Mouse (Mus musculus): ENCODE results near the gene Sdc3. TPM values are rescaled to one million over a fixed set of nuclear protein-coding genes. Genes with fewer than 3 reads are reported as not detected.
A peak's percentile ranks its signal among the peaks of the same experiment; 100 is the strongest.

The Sdc3 gene
- polyA plus RNA-seq (2014; fragmentation: Nextera tagmentation; extraction: Ambion mirVana), result 95.3 and 95.7 TPM in 2 replicates

- ATAC-seq (ENCODE audit: low FRiP score, low TSS enrichment), result peak; percentile 62
- Histone ChIP-seq H3K4me2 (ENCODE audit: low read length) (peak within 1 kb of the TSS; percentile 94), H3K27me3 (ENCODE audit: control insufficient read depth, insufficient read depth, low read length) (no peaks in the 10 kb centered on the region), H3K4me1 (ENCODE audit: control insufficient read depth, insufficient read depth, low read length) (peaks cover 22% of the 10 kb centered on the region), H3K4me3 (replicated peaks; ENCODE audit: low read depth, low read length) (peak within 1 kb of the TSS; percentile 90), H3K9ac (replicated peaks; ENCODE audit: low read length) (peak within 1 kb of the TSS; percentile 99), H3K9me3 (ENCODE audit: control insufficient read depth, low read length) (no peaks in the 10 kb centered on the region), H3K36me3 (ENCODE audit: control insufficient read depth, insufficient read depth, low read length) (no peaks in the 10 kb centered on the region), H3K27ac (replicated peaks; ENCODE audit: low read depth, low read length) (peak within 1 kb of the TSS; percentile 84)
- WGBS, result 2% methylated on average over 67 of the region's 99 CpGs
- peak; percentile 83 for DNase-seq
Measured at GRCm38 (mm10) chr4:130792376-130793179, at the start of gene Sdc3. Gene Sdc3, plus strand, starts transcription at chr4:130792537.

DNA sequence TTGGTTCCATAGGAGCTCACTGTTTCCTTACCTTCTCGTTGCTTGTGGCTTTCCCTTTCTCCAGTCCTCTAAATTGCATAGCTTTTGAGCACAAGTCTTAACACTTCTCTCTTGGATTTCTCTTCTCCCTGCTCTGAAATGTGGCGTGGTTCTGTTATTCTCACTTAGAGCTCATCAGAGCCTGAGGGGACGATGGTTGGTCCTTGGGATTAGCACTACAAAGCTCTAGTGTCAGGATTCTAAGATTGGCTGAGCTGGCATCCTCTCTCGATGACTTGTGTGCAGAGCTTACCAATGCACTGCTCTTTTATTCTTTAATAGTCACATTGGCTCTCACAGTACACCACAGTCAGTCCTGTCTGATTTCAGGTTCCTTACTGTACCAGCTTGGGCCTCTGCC is 48.3 kb upstream of the Sdc3 start:
- Histone ChIP-seq H3K9me3 (ENCODE audit: control insufficient read depth, low read length) (no peaks in the 10 kb centered on the region), H3K9ac (replicated peaks; ENCODE audit: low read length) (no peak overlapping the region), H3K27ac (replicated peaks; ENCODE audit: low read depth, low read length) (0 out of 2 replicates have a peak overlapping the region, but pooled peaks have one; percentile 9), H3K4me1 (ENCODE audit: control insufficient read depth, insufficient read depth, low read length) (0 out of 2 replicates have a peak, but pooled peaks cover 2% of the 10 kb centered on the region), H3K4me3 (replicated peaks; ENCODE audit: low read depth, low read length) (no peak overlapping the region), H3K36me3 (ENCODE audit: control insufficient read depth, insufficient read depth, low read length) (peaks cover 62% of the 10 kb centered on the region), H3K27me3 (ENCODE audit: control insufficient read depth, insufficient read depth, low read length) (no peaks in the 10 kb centered on the region), H3K4me2 (ENCODE audit: low read length) (no peak overlapping the region)
- 60% methylated on average over 4 of the region's 4 CpGs for WGBS
- DNase-seq, result peak; percentile 54
- ATAC-seq (ENCODE audit: low FRiP score, low TSS enrichment), result no peak

DNA sequence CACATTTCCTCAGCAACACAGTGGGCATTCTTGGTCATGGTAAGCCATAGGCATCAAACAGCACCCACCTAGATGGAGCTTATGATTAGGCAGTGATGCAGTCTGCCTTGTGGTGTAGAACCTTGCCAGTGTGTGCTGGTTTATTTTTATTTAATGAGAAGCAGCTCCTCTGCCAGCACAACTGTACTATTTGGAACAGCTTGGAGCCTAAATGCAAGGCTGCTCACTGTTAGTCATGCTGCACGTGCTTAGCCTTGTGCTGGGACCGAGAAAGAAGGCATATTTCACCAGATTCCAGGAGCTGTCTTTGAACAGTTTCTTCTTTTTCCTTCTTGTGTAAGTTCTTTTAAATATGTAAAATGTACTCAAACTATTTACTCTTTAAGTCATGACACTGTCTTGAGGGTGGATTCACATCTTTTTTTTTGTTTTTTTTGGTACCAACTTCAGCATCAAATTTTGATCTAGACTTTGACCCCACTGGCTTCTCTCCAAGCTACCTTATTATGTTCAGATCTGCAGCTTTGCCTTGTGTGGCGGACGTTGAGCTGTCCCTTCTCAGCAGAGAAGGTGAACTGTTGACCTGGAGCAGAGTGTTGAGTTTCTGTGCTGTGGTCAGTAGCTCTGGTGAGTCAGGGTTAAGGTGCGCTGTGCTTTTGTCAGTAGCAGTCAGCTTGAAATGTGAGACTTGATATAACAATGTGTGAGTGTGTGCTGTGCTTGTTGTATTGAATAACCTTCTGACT is 46.6 kb upstream of the Sdc3 start:
- DNase-seq (no peak), ATAC-seq (ENCODE audit: low FRiP score, low TSS enrichment) (no peak)
- H3K36me3 ChIP-seq (ENCODE audit: control insufficient read depth, insufficient read depth, low read length), result peaks cover 79% of the 10 kb centered on the region

DNA sequence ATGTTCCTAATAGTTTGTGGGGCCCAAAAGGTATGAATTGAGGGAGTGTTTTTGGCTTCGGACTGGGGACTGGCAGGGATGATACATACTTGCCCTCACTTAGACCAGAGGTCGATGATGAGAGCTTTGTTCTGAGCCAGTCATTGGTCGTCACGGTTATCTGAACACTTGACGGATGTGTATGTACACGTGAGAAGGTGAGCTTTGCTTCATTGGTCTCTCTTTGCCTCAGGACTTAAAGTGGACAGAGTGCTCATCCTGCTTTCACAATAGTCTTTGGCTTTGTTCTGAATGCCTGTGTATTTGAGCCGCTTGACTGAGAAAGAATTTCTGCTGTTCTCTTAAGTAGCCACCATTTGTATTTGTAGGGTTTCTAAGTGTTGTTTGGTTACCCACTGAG is 42.8 kb upstream of the Sdc3 start:
- no peak for DNase-seq
- H3K4me2 ChIP-seq (ENCODE audit: low read length), result no peak overlapping the region
- no peaks in the 10 kb centered on the region for H3K9me3 ChIP-seq (ENCODE audit: control insufficient read depth, low read length)
- 65% methylated on average over 7 of the region's 7 CpGs for WGBS
- H3K4me3 ChIP-seq (replicated peaks; ENCODE audit: low read depth, low read length), result no peak overlapping the region
- ATAC-seq (ENCODE audit: low FRiP score, low TSS enrichment), result no peak
- H3K27me3 ChIP-seq (ENCODE audit: control insufficient read depth, insufficient read depth, low read length), result no peaks in the 10 kb centered on the region
- H3K9ac ChIP-seq (replicated peaks; ENCODE audit: low read length), result no peak overlapping the region
- H3K36me3 ChIP-seq (ENCODE audit: control insufficient read depth, insufficient read depth, low read length), result peaks cover 91% of the 10 kb centered on the region
- no peaks in the 10 kb centered on the region for H3K4me1 ChIP-seq (ENCODE audit: control insufficient read depth, insufficient read depth, low read length)
- H3K27ac ChIP-seq (replicated peaks; ENCODE audit: low read depth, low read length), result no peak overlapping the region

More for the DNA sequence above, 46.6 kb upstream of the Sdc3 start:
- Histone ChIP-seq H3K27ac (replicated peaks; ENCODE audit: low read depth, low read length) (no peak overlapping the region), H3K4me2 (ENCODE audit: low read length) (no peak overlapping the region), H3K9me3 (ENCODE audit: control insufficient read depth, low read length) (no peaks in the 10 kb centered on the region), H3K9ac (replicated peaks; ENCODE audit: low read length) (no peak overlapping the region), H3K4me1 (ENCODE audit: control insufficient read depth, insufficient read depth, low read length) (0 out of 2 replicates have a peak, but pooled peaks cover 2% of the 10 kb centered on the region), H3K27me3 (ENCODE audit: control insufficient read depth, insufficient read depth, low read length) (no peaks in the 10 kb centered on the region), H3K4me3 (replicated peaks; ENCODE audit: low read depth, low read length) (no peak overlapping the region)
- WGBS, result 81% methylated on average over 5 of the region's 5 CpGs

GRCm38 (mm10) chr4:130751966-130752365 is 40.4 kb upstream of the Sdc3 start:
- no peak for ATAC-seq (ENCODE audit: low FRiP score, low TSS enrichment)
- H3K36me3 ChIP-seq (ENCODE audit: control insufficient read depth, insufficient read depth, low read length), result peaks cover 86% of the 10 kb centered on the region
- no peaks in the 10 kb centered on the region for H3K4me1 ChIP-seq (ENCODE audit: control insufficient read depth, insufficient read depth, low read length)
- no peak overlapping the region for H3K4me3 ChIP-seq (replicated peaks; ENCODE audit: low read depth, low read length)
- H3K9ac ChIP-seq (replicated peaks; ENCODE audit: low read length), result no peak overlapping the region
- no peak overlapping the region for H3K4me2 ChIP-seq (ENCODE audit: low read length)
- 90% methylated on average over 2 of the region's 2 CpGs for WGBS
- no peaks in the 10 kb centered on the region for H3K9me3 ChIP-seq (ENCODE audit: control insufficient read depth, low read length)
- H3K27ac ChIP-seq (replicated peaks; ENCODE audit: low read depth, low read length), result no peak overlapping the region
- no peak for DNase-seq
- H3K27me3 ChIP-seq (ENCODE audit: control insufficient read depth, insufficient read depth, low read length), result no peaks in the 10 kb centered on the region

DNA sequence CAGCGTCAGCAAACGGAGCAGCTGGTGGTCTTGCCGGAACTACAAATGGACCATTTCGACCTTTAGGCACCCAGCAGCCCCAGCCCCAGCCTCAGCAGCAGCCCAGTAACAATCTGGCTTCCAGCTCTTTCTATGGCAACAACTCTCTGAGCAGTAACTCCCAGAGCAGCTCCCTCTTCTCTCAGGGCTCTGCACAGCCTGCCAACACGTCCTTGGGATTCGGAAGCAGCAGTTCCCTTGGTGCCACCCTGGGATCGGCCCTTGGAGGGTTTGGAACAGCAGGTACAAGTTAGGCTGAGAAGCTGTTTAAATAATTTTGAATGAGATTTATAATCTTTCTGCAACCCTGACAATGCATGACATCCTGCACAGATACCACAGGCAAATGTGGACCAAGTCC is 39.7 kb upstream of the Sdc3 start:
- Histone ChIP-seq H3K9ac (replicated peaks; ENCODE audit: low read length) (no peak overlapping the region), H3K9me3 (ENCODE audit: control insufficient read depth, low read length) (no peaks in the 10 kb centered on the region), H3K27me3 (ENCODE audit: control insufficient read depth, insufficient read depth, low read length) (no peaks in the 10 kb centered on the region), H3K27ac (replicated peaks; ENCODE audit: low read depth, low read length) (no peak overlapping the region), H3K36me3 (ENCODE audit: control insufficient read depth, insufficient read depth, low read length) (peaks cover 82% of the 10 kb centered on the region), H3K4me2 (ENCODE audit: low read length) (no peak overlapping the region), H3K4me3 (replicated peaks; ENCODE audit: low read depth, low read length) (no peak overlapping the region), H3K4me1 (ENCODE audit: control insufficient read depth, insufficient read depth, low read length) (no peaks in the 10 kb centered on the region)
- ATAC-seq (ENCODE audit: low FRiP score, low TSS enrichment) (no peak), DNase-seq (no peak)
- WGBS, result 78% methylated on average over 7 of the region's 7 CpGs

GRCm38 (mm10) chr4:130753755-130754154 is 38.6 kb upstream of the Sdc3 start:
- Histone ChIP-seq H3K4me2 (ENCODE audit: low read length) (no peak overlapping the region), H3K9me3 (ENCODE audit: control insufficient read depth, low read length) (no peaks in the 10 kb centered on the region), H3K9ac (replicated peaks; ENCODE audit: low read length) (no peak overlapping the region), H3K27ac (replicated peaks; ENCODE audit: low read depth, low read length) (no peak overlapping the region), H3K36me3 (ENCODE audit: control insufficient read depth, insufficient read depth, low read length) (peaks cover 81% of the 10 kb centered on the region), H3K4me1 (ENCODE audit: control insufficient read depth, insufficient read depth, low read length) (no peaks in the 10 kb centered on the region), H3K4me3 (replicated peaks; ENCODE audit: low read depth, low read length) (no peak overlapping the region), H3K27me3 (ENCODE audit: control insufficient read depth, insufficient read depth, low read length) (no peaks in the 10 kb centered on the region)
- DNase-seq (no peak), ATAC-seq (ENCODE audit: low FRiP score, low TSS enrichment) (no peak)
- WGBS, result 79% methylated on average over 5 of the region's 5 CpGs

GRCm38 (mm10) chr4:130754776-130755175 is 37.6 kb upstream of the Sdc3 start:
- H3K4me3 ChIP-seq (replicated peaks; ENCODE audit: low read depth, low read length), result no peak overlapping the region
- DNase-seq (no peak), ATAC-seq (ENCODE audit: low FRiP score, low TSS enrichment) (no peak)
- H3K36me3 ChIP-seq (ENCODE audit: control insufficient read depth, insufficient read depth, low read length), result peaks cover 83% of the 10 kb centered on the region
- no peaks in the 10 kb centered on the region for H3K4me1 ChIP-seq (ENCODE audit: control insufficient read depth, insufficient read depth, low read length)
- H3K27ac ChIP-seq (replicated peaks; ENCODE audit: low read depth, low read length), result no peak overlapping the region
- no peak overlapping the region for H3K4me2 ChIP-seq (ENCODE audit: low read length)
- H3K27me3 ChIP-seq (ENCODE audit: control insufficient read depth, insufficient read depth, low read length), result no peaks in the 10 kb centered on the region
- no peaks in the 10 kb centered on the region for H3K9me3 ChIP-seq (ENCODE audit: control insufficient read depth, low read length)
- 87% methylated on average over 2 of the region's 2 CpGs for WGBS
- H3K9ac ChIP-seq (replicated peaks; ENCODE audit: low read length), result no peak overlapping the region
